ENCODE assay signal across 13 mouse cellular contexts in the genomic region with DNA sequence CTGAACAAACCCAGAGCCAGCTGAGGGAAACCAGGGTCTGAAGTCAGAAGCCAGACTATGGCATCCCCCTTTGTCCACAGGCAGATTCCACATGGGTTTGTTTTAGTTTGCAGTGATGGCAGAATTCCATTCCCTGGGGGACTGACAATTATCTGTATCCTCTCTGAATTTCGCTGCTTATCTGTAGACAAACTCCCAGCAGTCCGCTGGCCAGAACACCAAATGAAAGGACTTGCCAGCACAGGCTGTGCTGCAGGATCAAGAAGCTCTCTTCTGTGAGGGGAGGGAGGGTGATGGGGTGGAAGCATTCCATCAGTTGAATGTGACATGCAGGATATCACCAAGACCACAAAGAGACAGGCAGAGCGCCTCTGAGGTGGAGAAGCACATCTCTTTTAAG.
DNase-seq lines count a peak whose midpoint lies in the region; ATAC-seq and TF ChIP-seq lines count a peak whose summit lies in the region.
"Had no signal": no experiment of that assay in that cellular context is flagged by ENCODE, and none has a peak within 500 bp of the region (broad histone marks: within the 10 kb centered on the region; RNA-seq: fewer than 3 reads in every experiment).

No protein-coding gene starts in this region.

- no peak for TF ChIP-seq CTCF in lung, adult 2 months (IDR thresholded peaks at IDR 0.05; ENCODE audit: insufficient read depth, low read length)

- ATAC-seq in lung, embryonic 16.5 days (ENCODE audit: low read depth): peak; percentile 68; the same call in 1 of the 2 replicates
- no peak for ATAC-seq in midbrain, embryonic 14.5 days (ENCODE audit: low FRiP score, low TSS enrichment)
- ATAC-seq: inflammation-experienced regulatory T-cells, adult 6 months had no signal

- H3K4me3 ChIP-seq in lung, embryonic 16.5 days (ENCODE audit: low read length): no peak overlapping the region
- no peak overlapping the region for H3K4me3 ChIP-seq in lung, adult 2 months (replicated peaks; ENCODE audit: extremely low read depth, low read depth, low read length)
- no peak overlapping the region for H3K4me3 ChIP-seq in midbrain, embryonic 14.5 days (replicated peaks; ENCODE audit: low read depth, low read length)
- H3K4me3 ChIP-seq: limb, embryonic 13.5 days; megakaryocyte, embryonic 14.5 days had no signal

- H3K4me2 ChIP-seq in lung, embryonic 16.5 days (ENCODE audit: low read depth, low read length): no peak overlapping the region
- no peak overlapping the region for H3K4me2 ChIP-seq in midbrain, embryonic 14.5 days (ENCODE audit: low read length)
- H3K4me2 ChIP-seq: limb, embryonic 13.5 days had no signal

- TF ChIP-seq POLR2A in lung, adult 2 months (IDR thresholded peaks at IDR 0.05; ENCODE audit: borderline replicate concordance, extremely low read depth, low read depth, low read length): no peak

- peaks cover 8% of the 10 kb centered on the region for H3K4me1 ChIP-seq in lung, embryonic 16.5 days (replicated peaks; ENCODE audit: control insufficient read depth, insufficient read depth, low read length)
- no peaks in the 10 kb centered on the region for H3K4me1 ChIP-seq in lung, adult 2 months (ENCODE audit: control insufficient read depth, insufficient read depth, low read length)
- H3K4me1 ChIP-seq in midbrain, embryonic 14.5 days (ENCODE audit: control insufficient read depth, insufficient read depth, low read length): no peaks in the 10 kb centered on the region
- H3K4me1 ChIP-seq: limb, embryonic 13.5 days; megakaryocyte, embryonic 14.5 days had no signal

- no peak overlapping the region for H3K9ac ChIP-seq in lung, embryonic 16.5 days (ENCODE audit: low read length)
- no peak overlapping the region for H3K9ac ChIP-seq in midbrain, embryonic 14.5 days (replicated peaks; ENCODE audit: low read length)
- H3K9ac ChIP-seq: limb, embryonic 13.5 days had no signal

- H3K9me3 ChIP-seq in lung, embryonic 16.5 days (ENCODE audit: control insufficient read depth, low read length): no peaks in the 10 kb centered on the region
- H3K9me3 ChIP-seq in midbrain, embryonic 14.5 days (ENCODE audit: control insufficient read depth, low read length): no peaks in the 10 kb centered on the region
- H3K9me3 ChIP-seq: limb, embryonic 13.5 days; megakaryocyte, embryonic 14.5 days had no signal

- H3K27me3 ChIP-seq in lung, embryonic 16.5 days (ENCODE audit: control insufficient read depth, insufficient read depth, low read depth, low read length): no peaks in the 10 kb centered on the region
- H3K27me3 ChIP-seq in midbrain, embryonic 14.5 days (ENCODE audit: control insufficient read depth, insufficient read depth, low read length): no peaks in the 10 kb centered on the region
- H3K27me3 ChIP-seq: limb, embryonic 13.5 days; megakaryocyte, embryonic 14.5 days had no signal

- DNase-seq in adrenal gland, postnatal 14 days: peak; percentile 13
- DNase-seq in adrenal gland, adult 8-10 months: no peak
- peak; percentile 26 for DNase-seq in kidney, adult 9 months
- DNase-seq in kidney, adult 18-20 months: no peak
- no peak for DNase-seq in lung, adult 2 months
- DNase-seq in yolk sac, embryonic 10.5 days (ENCODE audit: low spot score): peak; percentile 22
- no peak for DNase-seq in midbrain, embryonic 14.5 days
- DNase-seq: cerebellum, adult 8-10 months; thymus, adult 2 months had no signal

- H3K27ac ChIP-seq in lung, embryonic 16.5 days (ENCODE audit: low read length): no peak overlapping the region; the same call in 1 of the 2 replicates
- no peak overlapping the region for H3K27ac ChIP-seq in midbrain, embryonic 14.5 days (replicated peaks; ENCODE audit: low read depth, low read length)
- H3K27ac ChIP-seq: limb, embryonic 13.5 days had no signal

- no peaks in the 10 kb centered on the region for H3K36me3 ChIP-seq in lung, embryonic 16.5 days (ENCODE audit: control insufficient read depth, insufficient read depth, low read length)
- no peaks in the 10 kb centered on the region for H3K36me3 ChIP-seq in midbrain, embryonic 14.5 days (ENCODE audit: control insufficient read depth, insufficient read depth, low read length)
- H3K36me3 ChIP-seq: limb, embryonic 13.5 days had no signal

- 26% methylated on average over 3 of the region's 3 CpGs for WGBS in lung, embryonic 16.5 days
- whole genome bisulfite sequencing in lung, adult 2 months: 29% methylated on average over 3 of the region's 3 CpGs
- WGBS in midbrain, embryonic 14.5 days: 64% methylated on average over 3 of the region's 3 CpGs

Comparison
In these comparisons a context has a peak if more than half of its experiments do, and no peak if none do; other contexts are left out.
1. DNase-seq: peak in adrenal gland, postnatal 14 days (single experiment), kidney, adult 9 months (single experiment) and yolk sac, embryonic 10.5 days (single experiment); none in adrenal gland, adult 8-10 months (single experiment), kidney, adult 18-20 months (single experiment), lung, adult 2 months (single experiment) and midbrain, embryonic 14.5 days (single experiment).